Mouse (Mus musculus) inflammation-experienced regulatory T-cells, adult 6 months (primary cell): Measurements from ENCODE around the gene Ptprg. TPM values are rescaled to one million over a fixed set of nuclear protein-coding genes. Genes with fewer than 3 reads are reported as not detected.

ENCODE experiments used
- ATAC-seq: one replicate; pipeline ENCODE4 v1.8.0; 2017
- polyA plus RNA-seq, 3 experiments: library from polyadenylated mRNA; unstranded; fragments of 100-300 nt; shearing (Covaris generic); gene quantifications; one replicate each; pipeline ENCODE4 v1.2.1; 2017

Gene Ptprg
- polyA plus RNA-seq, result under 1 TPM in 1 of 3 experiments, not detected in 2; 0.24 TPM

- ATAC-seq, result no peak
These were observed at the start of gene Ptprg for GRCm38 (mm10) chr14:11553273-11553665. Ptprg (plus strand) TSS chr14:11553532.

- no peak for ATAC-seq
These were observed 49.4 kb upstream of the Ptprg start for GRCm38 (mm10) chr14:11503803-11504365.

GRCm38 (mm10) chr14:11510173-11510572 lies 43.2 kb upstream of the Ptprg start:
- no peak for ATAC-seq

GRCm38 (mm10) chr14:11519171-11519570 lies 34.2 kb upstream of the Ptprg start:
- no peak for ATAC-seq

GRCm38 (mm10) chr14:11523052-11523451 lies 30.3 kb upstream of the Ptprg start:
- ATAC-seq, result no peak

- no peak for ATAC-seq
These were observed 23.7 kb upstream of the Ptprg start for GRCm38 (mm10) chr14:11529591-11529990.

GRCm38 (mm10) chr14:11534456-11534855 lies 18.9 kb upstream of the Ptprg start:
- no peak for ATAC-seq

- no peak for ATAC-seq
These were observed 17.2 kb upstream of the Ptprg start for GRCm38 (mm10) chr14:11536121-11536520.

- no peak for ATAC-seq
These were observed 1.4 kb upstream of the Ptprg start for GRCm38 (mm10) chr14:11551892-11552291.

GRCm38 (mm10) chr14:11552521-11553272 lies 635 bp upstream of the Ptprg start:
- ATAC-seq, result no peak

GRCm38 (mm10) chr14:11553679-11554305 lies 460 bp downstream of the Ptprg start:
- no peak for ATAC-seq

- no peak for ATAC-seq
These were observed 1.1 kb downstream of the Ptprg start for GRCm38 (mm10) chr14:11554306-11555041.

GRCm38 (mm10) chr14:11555061-11555501 lies 1.7 kb downstream of the Ptprg start:
- ATAC-seq, result no peak

- ATAC-seq, result no peak
These were observed 2.4 kb downstream of the Ptprg start for GRCm38 (mm10) chr14:11555521-11556355.

- no peak for ATAC-seq
These were observed 3.2 kb downstream of the Ptprg start for GRCm38 (mm10) chr14:11556356-11557130.

- ATAC-seq, result no peak
These were observed 5.2 kb downstream of the Ptprg start for GRCm38 (mm10) chr14:11558496-11558895.

- ATAC-seq, result no peak
These were observed 7.4 kb downstream of the Ptprg start for GRCm38 (mm10) chr14:11560641-11561232.

GRCm38 (mm10) chr14:11561397-11561796 lies 8.1 kb downstream of the Ptprg start:
- ATAC-seq, result no peak

- no peak for ATAC-seq
These were observed 9.5 kb downstream of the Ptprg start for GRCm38 (mm10) chr14:11562870-11563269.

GRCm38 (mm10) chr14:11563656-11564055 lies 10.3 kb downstream of the Ptprg start:
- ATAC-seq, result no peak

GRCm38 (mm10) chr14:11564456-11564855 lies 11.1 kb downstream of the Ptprg start:
- no peak for ATAC-seq
